Mouse (Mus musculus) spleen, adult 2 months (tissue): ENCODE results near the gene Lsm12. TPM values are rescaled to one million over a fixed set of nuclear protein-coding genes. Genes with fewer than 3 reads are reported as not detected.

Experiments
- DNase-seq, 2 experiments: peaks; one replicate each; pipeline versions ENCODE4 v3.0.0 to v3.0.0-alpha.2; 2012 to 2021; ENCODE audit warnings: low spot score in 2 of 2, low read depth in 1 of 2
- H3K27ac ChIP-seq: fragments of 200-500 bp; 2 replicates; pipeline ENCODE4 v1.5.1; 2012; ENCODE audit warnings: low read length, inconsistent platforms; ENCODE audit not compliant: insufficient read depth
- H3K27me3 ChIP-seq: fragments of 200-500 bp; 2 replicates; pipeline ENCODE4 v1.6.1; 2012; ENCODE audit warnings: mild to moderate bottlenecking, moderate library complexity, low read length, inconsistent platforms; ENCODE audit not compliant: control insufficient read depth, insufficient read depth
- H3K36me3 ChIP-seq: fragments of 200-500 bp; 2 replicates; pipeline ENCODE4 v1.6.1; 2012; ENCODE audit warnings: mild to moderate bottlenecking, low read length, inconsistent platforms; ENCODE audit not compliant: control insufficient read depth, insufficient read depth
- H3K4me1 ChIP-seq: fragments of 200-500 bp; 2 replicates; pipeline ENCODE4 v1.6.1; 2011; ENCODE audit warnings: inconsistent platforms; ENCODE audit not compliant: control insufficient read depth, insufficient read depth, insufficient read length
- H3K4me3 ChIP-seq: fragments of 200-500 bp; 2 replicates; pipeline ENCODE4 v1.5.1; 2011; ENCODE audit warnings: mild to moderate bottlenecking, inconsistent platforms; ENCODE audit not compliant: insufficient read depth, insufficient read length; ENCODE audit errors: extremely low read depth
- CTCF ChIP-seq: fragments of 200-500 bp; IDR thresholded peaks from 2 replicates; pipeline ENCODE4 v1.5.1; 2011; ENCODE audit warnings: mild to moderate bottlenecking, inconsistent platforms; ENCODE audit not compliant: insufficient read depth, insufficient read length, insufficient replicate concordance; ENCODE audit errors: extremely low read depth
- POLR2A ChIP-seq: fragments of 200-500 bp; IDR thresholded peaks from 2 replicates; pipeline ENCODE4 v1.6.1; 2011; ENCODE audit warnings: low read depth, low read length, inconsistent platforms
- WGBS: fragments of 180-500 bp; shearing (Covaris S2); methylation state at CpG from one replicate; pipeline ENCODE4 v1.1.7; 2018; 5-methylcytosine and 5-hydroxymethylcytosine counted together
- polyA plus RNA-seq: library from polyadenylated mRNA; depleted of rRNA; stranded (reverse); fragments of >200 nt; gene quantifications from 2 replicates; pipeline ENCODE4 v1.2.3, GENCODE M21; 2012; rRNA removed

The Lsm12 gene
- polyA plus RNA-seq, 1 experiment, result 18.0 TPM

DNA sequence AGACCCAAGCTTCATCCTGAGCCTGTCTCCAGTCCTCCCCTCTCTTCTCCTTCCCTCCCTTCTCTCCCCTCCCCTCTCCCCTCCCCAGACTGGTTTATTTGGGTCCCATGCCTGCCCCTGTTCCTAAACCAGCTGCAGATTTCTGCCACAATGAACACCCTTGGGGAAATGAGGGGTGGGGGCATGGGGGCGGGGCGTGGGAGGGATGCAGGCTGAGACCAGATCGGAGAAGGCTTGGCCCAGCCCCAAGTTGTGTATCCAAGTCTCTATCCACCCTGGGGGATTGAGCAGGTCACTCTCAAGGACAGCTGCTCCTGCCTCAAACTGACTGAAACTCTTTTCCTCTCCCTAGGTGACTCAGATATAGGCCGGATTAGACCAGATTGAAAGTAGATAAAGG is 50.6 kb downstream of the Lsm12 start:
- WGBS, result 57% methylated on average over 4 of the region's 4 CpGs

DNA sequence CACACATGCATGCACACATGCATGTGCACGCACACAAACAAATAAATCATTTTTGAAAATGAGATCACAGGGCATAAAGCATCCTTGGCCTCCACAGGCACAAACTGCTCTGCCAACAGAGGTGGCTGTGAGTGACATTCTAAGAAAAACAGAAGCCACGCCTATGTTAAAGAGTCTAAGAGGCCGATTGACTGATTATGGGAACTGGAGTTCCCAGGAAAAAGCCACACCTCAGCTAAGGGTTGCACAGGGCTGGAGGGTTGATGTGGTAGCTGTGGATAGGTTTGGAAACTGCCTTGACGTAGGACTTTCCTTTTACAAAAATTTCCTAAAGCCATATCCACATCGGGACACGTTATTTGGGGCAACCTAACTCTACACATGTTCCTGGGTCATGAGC is 67.7 kb downstream of the Lsm12 start:
- 84% methylated on average over 6 of the region's 6 CpGs for WGBS

More for the DNA sequence above, 50.6 kb downstream of the Lsm12 start:
- Histone ChIP-seq H3K27ac (no peak overlapping the region), H3K36me3 (no peaks in the 10 kb centered on the region), H3K27me3 (no peaks in the 10 kb centered on the region), H3K4me1 (no peaks in the 10 kb centered on the region), H3K4me3 (no peak overlapping the region)
- DNase-seq, result no peak
- no peak for TF ChIP-seq POLR2A
- no peak for TF ChIP-seq CTCF

DNA sequence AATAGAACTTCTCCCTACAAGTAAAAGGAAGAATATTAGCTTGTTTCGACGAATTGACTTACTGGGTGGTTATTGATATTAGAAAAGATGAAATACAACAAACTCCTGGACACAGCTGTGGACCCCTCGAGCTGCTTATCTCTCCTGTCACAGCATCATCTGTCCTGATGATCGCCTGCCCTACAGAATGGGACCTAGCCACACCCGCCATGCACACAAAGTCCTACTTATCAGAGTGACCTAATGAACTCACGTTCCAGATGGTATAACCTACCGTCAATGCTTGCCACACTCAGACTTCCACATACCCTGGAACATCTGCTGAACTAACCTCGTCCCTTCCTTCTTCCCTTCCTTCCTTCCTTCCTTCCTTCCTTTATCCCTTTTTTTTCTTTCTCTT is 68.9 kb downstream of the Lsm12 start:
- Histone ChIP-seq H3K4me1 (no peaks in the 10 kb centered on the region), H3K27me3 (no peaks in the 10 kb centered on the region), H3K4me3 (no peak overlapping the region), H3K36me3 (no peaks in the 10 kb centered on the region), H3K27ac (no peak overlapping the region)
- 68% methylated on average over 8 of the region's 8 CpGs for WGBS
- TF ChIP-seq CTCF (no peak), POLR2A (no peak)
- no peak for DNase-seq

More for the DNA sequence above, 67.7 kb downstream of the Lsm12 start:
- Histone ChIP-seq H3K4me3 (no peak overlapping the region), H3K27ac (no peak overlapping the region), H3K36me3 (no peaks in the 10 kb centered on the region), H3K4me1 (no peaks in the 10 kb centered on the region), H3K27me3 (no peaks in the 10 kb centered on the region)
- DNase-seq, result no peak
- TF ChIP-seq POLR2A (no peak), CTCF (no peak)

Other genes with a start within 250 kb of the Lsm12 start
- gene Sost, start 218.3 kb downstream of the Lsm12 start, polyA plus RNA-seq, result 0.05 and 0.20 TPM in 2 replicates
- not detected in 2 replicates for gene Cfap97d1, start 201.0 kb downstream of the Lsm12 start, polyA plus RNA-seq
- 46.5 and 65.0 TPM in 2 replicates for gene Dusp3, start 198.3 kb downstream of the Lsm12 start, polyA plus RNA-seq
- 2.1 and 2.7 TPM in 2 replicates for gene Mpp3, start 156.8 kb downstream of the Lsm12 start, polyA plus RNA-seq
- gene Cd300lg, start 143.8 kb downstream of the Lsm12 start, polyA plus RNA-seq, result 12.3 and 12.8 TPM in 2 replicates
- 7.5 TPM in 2 replicates for gene Mpp2, start 96.8 kb downstream of the Lsm12 start, polyA plus RNA-seq
- 0.29 and 0.50 TPM in 2 replicates for gene Ppy, start 84.0 kb downstream of the Lsm12 start, polyA plus RNA-seq
- gene Pyy, start 77.5 kb downstream of the Lsm12 start, polyA plus RNA-seq, result 0.72 TPM in 1 of 2 replicates, not detected in the other
- gene Nags, start 39.8 kb downstream of the Lsm12 start, polyA plus RNA-seq, result 0.20 and 0.58 TPM in 2 replicates
- gene Tmem101, start 28.9 kb downstream of the Lsm12 start, polyA plus RNA-seq, result 15.2 and 18.5 TPM in 2 replicates
- gene G6pc3, start 4.3 kb upstream of the Lsm12 start, polyA plus RNA-seq, result 63.9 and 72.3 TPM in 2 replicates
- 71.9 and 97.7 TPM in 2 replicates for gene Hdac5, start 44.9 kb upstream of the Lsm12 start, polyA plus RNA-seq
- gene BC030867, start 63.6 kb upstream of the Lsm12 start, polyA plus RNA-seq, result 1.9 and 4.5 TPM in 2 replicates
- 0.13 and 0.19 TPM in 2 replicates for gene Asb16, start 83.4 kb upstream of the Lsm12 start, polyA plus RNA-seq
- gene Tmub2, start 99.6 kb upstream of the Lsm12 start, polyA plus RNA-seq, result 31.6 and 41.1 TPM in 2 replicates
- 39.8 and 45.1 TPM in 2 replicates for gene Atxn7l3, start 111.3 kb upstream of the Lsm12 start, polyA plus RNA-seq
- gene Ubtf, start 134.4 kb upstream of the Lsm12 start, polyA plus RNA-seq, result 29.9 and 30.7 TPM in 2 replicates
- 301 and 381 TPM in 2 replicates for gene Slc4a1, start 180.9 kb upstream of the Lsm12 start, polyA plus RNA-seq
- gene Rundc3a, start 208.1 kb upstream of the Lsm12 start, polyA plus RNA-seq, result 3.6 and 4.0 TPM in 2 replicates
- 348 and 407 TPM in 2 replicates for gene Slc25a39, start 222.7 kb upstream of the Lsm12 start, polyA plus RNA-seq
- 232 and 240 TPM in 2 replicates for gene Grn, start 245.0 kb upstream of the Lsm12 start, polyA plus RNA-seq